Mouse (Mus musculus) liver, postnatal 0 days (tissue): ENCODE results near the gene Tmem214. TPM values are rescaled to one million over a fixed set of nuclear protein-coding genes. Genes with fewer than 3 reads are reported as not detected.

Experiments used
- ATAC-seq: fragments of 200-750 bp; cut with Nextera tagmentation; 2 replicates; pipeline ENCODE4 v1.8.0; 2017; ENCODE audit warnings: mild to moderate bottlenecking, moderate library complexity
- DNase-seq: peaks from one replicate; pipeline ENCODE4 v3.0.0-alpha.2; 2016
- H3K27ac ChIP-seq: fragments of 300-500 bp; sonication (generic); 2 replicates; pipeline ENCODE4 v1.5.1; 2014; ENCODE audit warnings: antibody characterized with exemption, moderate library complexity, mild to moderate bottlenecking, low read depth
- H3K27me3 ChIP-seq: fragments of 300-500 bp; sonication (generic); 2 replicates; pipeline ENCODE4 v1.6.1; 2014; ENCODE audit warnings: low read length, control low read depth, mixed read lengths; ENCODE audit not compliant: insufficient read depth
- H3K36me3 ChIP-seq: fragments of 300-500 bp; sonication (generic); replicated peaks from 2 replicates; pipeline ENCODE4 v1.6.1; 2014; ENCODE audit warnings: mild to moderate bottlenecking, control low read depth, low read length, moderate library complexity, mixed read lengths; ENCODE audit not compliant: insufficient read depth
- H3K4me1 ChIP-seq: fragments of 300-500 bp; sonication (generic); 2 replicates; pipeline ENCODE4 v1.6.1; 2014; ENCODE audit warnings: antibody characterized with exemption, mild to moderate bottlenecking, control low read depth; ENCODE audit not compliant: insufficient read depth
- H3K4me2 ChIP-seq: fragments of 300-500 bp; sonication (generic); 2 replicates; pipeline ENCODE4 v1.6.1; 2014; ENCODE audit warnings: low read depth, mild to moderate bottlenecking, low read length, moderate library complexity, mixed read lengths
- H3K4me3 ChIP-seq: fragments of 300-500 bp; sonication (generic); 2 replicates; pipeline ENCODE4 v1.5.1; 2014; ENCODE audit warnings: low read depth, low read length
- H3K9ac ChIP-seq: fragments of 300-500 bp; sonication (generic); replicated peaks from 2 replicates; pipeline ENCODE4 v1.6.1; 2014; ENCODE audit warnings: mild to moderate bottlenecking, moderate library complexity
- H3K9me3 ChIP-seq: fragments of 300-500 bp; sonication (generic); 2 replicates; pipeline ENCODE4 v1.6.1; 2016; ENCODE audit warnings: mild to moderate bottlenecking, control low read depth, low read length, mixed read lengths
- CTCF ChIP-seq: sonication (generic); IDR thresholded peaks from 2 replicates; pipeline ENCODE4 v1.5.1; 2016; ENCODE audit warnings: antibody characterized with exemption, low read depth
- EP300 ChIP-seq: IDR thresholded peaks from 2 replicates; pipeline ENCODE4 v1.6.1; 2016; ENCODE audit warnings: antibody characterized with exemption, low read depth, mild to moderate bottlenecking
- WGBS: fragments of 180-500 bp; shearing (Covaris S2); extraction: QIAGEN DNeasy Blood & Tissue Kit; methylation state at CpG from one replicate; pipeline ENCODE4 v1.1.7; 2014; ENCODE audit not compliant: insufficient replicate concordance; 5-methylcytosine and 5-hydroxymethylcytosine counted together
- polyA plus RNA-seq: library from polyadenylated mRNA; unstranded; fragments of >200 nt; fragmentation: Nextera tagmentation; extraction: Ambion mirVana; gene quantifications from 2 replicates; pipeline ENCODE4 v1.2.1, GENCODE M21; 2015

Tmem214 gene
- polyA plus RNA-seq, result 32.1 and 33.0 TPM in 2 replicates

- 84% methylated on average over 3 of the region's 3 CpGs for WGBS
- no peak for TF ChIP-seq EP300
These were observed at the start of gene Tmem214 for GRCm38 (mm10) chr5:30867712-30868111. TSS of gene Tmem214 (plus strand) at chr5:30868012.

GRCm38 (mm10) chr5:30818758-30819309 is 49.0 kb upstream of the Tmem214 start:
- no peak overlapping the region for H3K4me3 ChIP-seq
- H3K4me1 ChIP-seq, result peaks cover 5% of the 10 kb centered on the region
- WGBS, result 71% methylated on average over 8 of the region's 8 CpGs
- no peak overlapping the region for H3K4me2 ChIP-seq
- ATAC-seq (peak; percentile 56), DNase-seq (no peak)
- TF ChIP-seq EP300 (no peak), CTCF (no peak)
- no peak overlapping the region for H3K9ac ChIP-seq
- peak overlapping the region; percentile 29; the same call in 1 of the 2 replicates for H3K27ac ChIP-seq
- no peaks in the 10 kb centered on the region for H3K36me3 ChIP-seq
- no peaks in the 10 kb centered on the region for H3K9me3 ChIP-seq
- peaks cover 9% of the 10 kb centered on the region; the same call in 1 of the 2 replicates for H3K27me3 ChIP-seq

More at GRCm38 (mm10) chr5:30867712-30868111, at the start of gene Tmem214:
- DNase-seq (no peak), ATAC-seq (no peak)
- H3K9me3 ChIP-seq, result no peaks in the 10 kb centered on the region
- peaks cover 17% of the 10 kb centered on the region for H3K36me3 ChIP-seq
- H3K27ac ChIP-seq, result 0 out of 2 replicates have a peak within 1 kb of the TSS, but pooled peaks have one; percentile 29
- H3K4me1 ChIP-seq, result peaks cover 11% of the 10 kb centered on the region; the same call in 1 of the 2 replicates
- no peak within 1 kb of the TSS for H3K4me2 ChIP-seq
- H3K9ac ChIP-seq, result no peak within 1 kb of the TSS
- H3K4me3 ChIP-seq, result no peak within 1 kb of the TSS
- H3K27me3 ChIP-seq, result no peaks in the 10 kb centered on the region

DNA sequence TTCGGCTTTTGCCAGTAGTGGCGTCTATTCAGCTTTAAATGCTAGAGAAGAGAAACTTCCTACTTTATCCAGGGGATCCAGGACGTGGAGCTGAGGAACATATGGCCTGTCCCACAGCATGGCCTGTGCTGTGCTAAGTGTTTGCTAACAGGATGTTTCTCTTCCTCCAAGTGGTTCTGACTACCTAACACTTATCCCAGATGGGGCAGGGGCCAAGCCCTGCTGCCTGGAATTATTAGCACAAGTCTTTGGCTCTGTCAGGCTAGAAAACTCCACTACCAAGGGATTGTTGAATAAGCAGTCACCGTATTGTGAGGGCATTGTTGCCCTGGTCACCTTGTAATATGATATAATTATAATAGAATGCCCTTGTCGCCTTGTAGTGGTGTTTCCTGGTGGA is 45.1 kb upstream of the Tmem214 start:
- H3K4me2 ChIP-seq, result no peak overlapping the region
- no peak overlapping the region for H3K27ac ChIP-seq
- no peaks in the 10 kb centered on the region for H3K27me3 ChIP-seq
- TF ChIP-seq EP300 (no peak), CTCF (no peak)
- no peak overlapping the region for H3K9ac ChIP-seq
- DNase-seq (no peak), ATAC-seq (no peak)
- no peak overlapping the region for H3K4me3 ChIP-seq
- WGBS, result 66% methylated on average over 5 of the region's 5 CpGs
- no peaks in the 10 kb centered on the region for H3K9me3 ChIP-seq
- H3K4me1 ChIP-seq, result peaks cover 5% of the 10 kb centered on the region
- H3K36me3 ChIP-seq, result no peaks in the 10 kb centered on the region

DNA sequence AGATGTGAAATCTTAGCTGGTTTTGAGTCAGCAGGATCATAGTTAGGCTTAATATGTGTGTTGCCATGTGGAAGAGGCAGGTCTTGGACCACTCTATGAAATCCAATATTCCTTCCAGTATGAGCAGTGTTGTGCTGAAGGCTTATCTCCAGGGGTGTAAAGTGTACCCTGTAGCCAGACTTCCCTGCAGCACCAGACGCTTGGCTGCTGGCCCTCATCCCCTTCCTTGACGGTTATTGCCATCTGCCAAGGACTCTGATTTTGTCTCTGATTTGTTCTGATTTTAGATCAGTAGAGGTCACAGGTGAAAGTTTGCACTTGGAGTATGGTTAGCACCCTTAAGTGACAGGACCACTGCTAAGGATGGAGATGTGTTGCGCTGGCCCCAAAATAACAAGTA is 44.7 kb upstream of the Tmem214 start:
- no peak for ATAC-seq
- H3K9me3 ChIP-seq, result no peaks in the 10 kb centered on the region

GRCm38 (mm10) chr5:30824124-30824988 is 43.5 kb upstream of the Tmem214 start:
- H3K27ac ChIP-seq, result no peak overlapping the region
- no peak overlapping the region for H3K4me3 ChIP-seq
- no peaks in the 10 kb centered on the region for H3K9me3 ChIP-seq
- no peak for ATAC-seq
- no peaks in the 10 kb centered on the region for H3K36me3 ChIP-seq
- H3K4me1 ChIP-seq, result no peaks in the 10 kb centered on the region
- no peak overlapping the region for H3K4me2 ChIP-seq
- no peak for TF ChIP-seq EP300
- WGBS, result 83% methylated on average over 11 of the region's 11 CpGs
- DNase-seq, result no peak
- H3K27me3 ChIP-seq, result no peaks in the 10 kb centered on the region
- no peak overlapping the region for H3K9ac ChIP-seq

More for the DNA sequence above, 44.7 kb upstream of the Tmem214 start:
- H3K27ac ChIP-seq, result no peak overlapping the region
- DNase-seq, result no peak
- H3K4me3 ChIP-seq, result no peak overlapping the region
- no peaks in the 10 kb centered on the region for H3K36me3 ChIP-seq
- no peak overlapping the region for H3K9ac ChIP-seq
- TF ChIP-seq EP300, result no peak
- no peak for TF ChIP-seq CTCF
- H3K27me3 ChIP-seq, result no peaks in the 10 kb centered on the region
- H3K4me1 ChIP-seq, result peaks cover 5% of the 10 kb centered on the region
- no peak overlapping the region for H3K4me2 ChIP-seq
- 79% methylated on average over 3 of the region's 3 CpGs for WGBS

GRCm38 (mm10) chr5:30825166-30825565 is 42.6 kb upstream of the Tmem214 start:
- H3K36me3 ChIP-seq, result no peaks in the 10 kb centered on the region
- no peak overlapping the region for H3K27ac ChIP-seq
- no peaks in the 10 kb centered on the region for H3K4me1 ChIP-seq
- TF ChIP-seq CTCF (no peak), EP300 (no peak)
- H3K9me3 ChIP-seq, result no peaks in the 10 kb centered on the region
- WGBS, result 56% methylated on average over 10 of the region's 10 CpGs
- H3K27me3 ChIP-seq, result no peaks in the 10 kb centered on the region
- DNase-seq, result no peak
- no peak overlapping the region for H3K4me3 ChIP-seq
- H3K9ac ChIP-seq, result no peak overlapping the region
- H3K4me2 ChIP-seq, result no peak overlapping the region
- ATAC-seq, result no peak
